Mouse (Mus musculus) megakaryocyte, embryonic 14.5 days (primary cell): ENCODE measurements around the gene Dst.

Source experiments
- FLI1 ChIP-seq: IDR thresholded peaks from 2 replicates; pipeline ENCODE4 v1.6.1; 2012; ENCODE audit warnings: low read length, inconsistent platforms, mixed read lengths
- GATA1 ChIP-seq: IDR thresholded peaks from 3 replicates; pipeline ENCODE4 v1.6.1; 2012; ENCODE audit warnings: mixed read lengths, low read length, inconsistent platforms, borderline replicate concordance

- TF ChIP-seq GATA1 (no peak), FLI1 (no peak)
Measured at GRCm38 (mm10) chr1:34033478-34033877, 125.5 kb downstream of the Dst start.
